Mouse (Mus musculus) embryonic fibroblast, embryonic 13.5 days (primary cell): ENCODE data around the gene Dlg5. TPM values are rescaled to one million over a fixed set of nuclear protein-coding genes. Genes with fewer than 3 reads are reported as not detected.
A peak's percentile ranks its signal among the peaks of the same experiment; 100 is the strongest.

Experiments used
- H3K27ac ChIP-seq: 2 replicates; pipeline ENCODE4 v1.5.1; 2012; ENCODE audit warnings: low read length, control low read depth, inconsistent platforms; ENCODE audit not compliant: insufficient read depth
- H3K4me1 ChIP-seq: 2 replicates; pipeline ENCODE4 v1.6.1; 2011; ENCODE audit warnings: low read length; ENCODE audit not compliant: control insufficient read depth, insufficient read depth
- H3K4me3 ChIP-seq: 2 replicates; pipeline ENCODE4 v1.5.1; 2011; ENCODE audit warnings: mild to moderate bottlenecking, control low read depth, low read length; ENCODE audit not compliant: insufficient read depth
- CTCF ChIP-seq: IDR thresholded peaks from 2 replicates; pipeline ENCODE4 v1.5.1; 2011; ENCODE audit warnings: mild to moderate bottlenecking, control low read depth, low read length, moderate library complexity, borderline replicate concordance; ENCODE audit not compliant: insufficient read depth
- POLR2A ChIP-seq: IDR thresholded peaks from 2 replicates; pipeline ENCODE4 v1.6.1; 2011; ENCODE audit warnings: low read depth, mild to moderate bottlenecking, control low read depth, low read length, moderate library complexity
- polyA plus RNA-seq: library from polyadenylated mRNA; stranded (reverse); fragments of >200 nt; gene quantifications from 2 replicates; pipeline ENCODE4 v1.2.4, GENCODE M21; 2011; ENCODE audit warnings: low read depth; ENCODE audit not compliant: missing spikeins, insufficient read length

Dlg5 gene
- 60.8 and 79.5 TPM in 2 replicates for polyA plus RNA-seq

GRCm38 (mm10) chr14:24245177-24246081 is at the start of gene Dlg5:
Dlg5 (minus strand) TSS chr14:24245920.
- H3K27ac ChIP-seq = peak within 1 kb of the TSS; percentile 38
- peak within 1 kb of the TSS; percentile 81 for H3K4me3 ChIP-seq
- TF ChIP-seq CTCF (no peak), POLR2A (peak; percentile 33; the same call in 1 of the 2 replicates)
- H3K4me1 ChIP-seq = no peaks in the 10 kb centered on the region; the same call in 1 of the 2 replicates

DNA sequence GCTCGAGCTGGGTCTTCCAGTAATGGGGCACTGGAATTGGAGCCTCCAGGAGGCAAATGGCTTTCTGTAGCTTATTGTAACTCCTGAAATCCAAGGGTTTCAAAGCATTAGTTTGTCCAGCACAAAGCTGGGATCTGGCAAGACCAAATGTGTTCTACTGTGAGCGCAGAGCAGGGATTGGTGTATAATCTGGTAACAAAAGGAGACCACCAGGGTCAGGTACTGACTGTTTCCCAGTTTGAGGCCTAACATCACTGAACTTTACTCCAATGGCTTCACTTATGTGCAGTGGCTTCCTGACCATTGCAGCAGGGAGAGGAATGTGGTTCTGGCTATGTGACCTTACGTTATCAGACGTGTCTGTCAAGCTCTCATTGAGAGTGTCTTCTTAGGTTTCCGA is 47.9 kb upstream of the Dlg5 start:
- Histone ChIP-seq H3K4me3 (no peak overlapping the region), H3K4me1 (no peaks in the 10 kb centered on the region), H3K27ac (no peak overlapping the region)
- TF ChIP-seq POLR2A (no peak), CTCF (no peak)

GRCm38 (mm10) chr14:24292914-24293313 is 47.2 kb upstream of the Dlg5 start, which contains the start of gene E330034G19Rik:
E330034G19Rik (plus strand) TSS chr14:24293214.
- no peak within 1 kb of the TSS for H3K27ac ChIP-seq
- TF ChIP-seq POLR2A (no peak), CTCF (no peak)
- H3K4me3 ChIP-seq = no peak within 1 kb of the TSS
- no peaks in the 10 kb centered on the region for H3K4me1 ChIP-seq

GRCm38 (mm10) chr14:24290726-24291125 is 45.0 kb upstream of the Dlg5 start:
- no peak overlapping the region for H3K4me3 ChIP-seq
- TF ChIP-seq CTCF (no peak), POLR2A (no peak)
- no peak overlapping the region for H3K27ac ChIP-seq
- no peaks in the 10 kb centered on the region for H3K4me1 ChIP-seq

- Histone ChIP-seq H3K4me1 (no peaks in the 10 kb centered on the region), H3K27ac (no peak overlapping the region), H3K4me3 (no peak overlapping the region)
- TF ChIP-seq CTCF (no peak), POLR2A (no peak)
Observed at GRCm38 (mm10) chr14:24286136-24286535, 40.4 kb upstream of the Dlg5 start.

DNA sequence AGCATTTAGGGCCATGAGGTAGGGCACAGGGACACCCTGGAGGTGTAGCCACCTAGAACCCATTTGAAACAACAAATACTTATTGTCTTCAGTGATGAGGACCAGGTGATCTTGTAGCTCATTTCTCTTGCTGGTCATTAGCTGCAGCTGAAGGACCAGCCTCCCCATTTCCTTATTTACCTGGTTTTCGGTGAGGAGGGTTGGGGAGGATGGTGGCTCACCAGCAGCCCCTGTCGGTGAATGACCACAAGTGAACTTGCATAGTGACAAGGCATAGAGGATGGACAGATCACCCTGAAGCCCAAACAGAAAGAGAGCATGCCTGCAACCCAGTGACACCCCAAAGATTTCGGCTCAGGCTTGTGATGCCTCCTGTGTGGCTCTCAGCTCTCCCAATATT is 36.6 kb upstream of the Dlg5 start:
- H3K4me1 ChIP-seq = no peaks in the 10 kb centered on the region
- no peak for TF ChIP-seq POLR2A
- no peak for TF ChIP-seq CTCF

GRCm38 (mm10) chr14:24281278-24281677 is 35.6 kb upstream of the Dlg5 start:
- no peak overlapping the region for H3K27ac ChIP-seq
- no peak for TF ChIP-seq CTCF
- no peak for TF ChIP-seq POLR2A
- H3K4me1 ChIP-seq = no peaks in the 10 kb centered on the region
- no peak overlapping the region for H3K4me3 ChIP-seq

More for the DNA sequence above, 36.6 kb upstream of the Dlg5 start:
- H3K27ac ChIP-seq = no peak overlapping the region
- no peak overlapping the region for H3K4me3 ChIP-seq

- no peak for TF ChIP-seq CTCF
- TF ChIP-seq POLR2A = no peak
- H3K4me1 ChIP-seq = no peaks in the 10 kb centered on the region
- no peak overlapping the region for H3K4me3 ChIP-seq
- no peak overlapping the region for H3K27ac ChIP-seq
Observed at GRCm38 (mm10) chr14:24275534-24275933, 29.8 kb upstream of the Dlg5 start.

DNA sequence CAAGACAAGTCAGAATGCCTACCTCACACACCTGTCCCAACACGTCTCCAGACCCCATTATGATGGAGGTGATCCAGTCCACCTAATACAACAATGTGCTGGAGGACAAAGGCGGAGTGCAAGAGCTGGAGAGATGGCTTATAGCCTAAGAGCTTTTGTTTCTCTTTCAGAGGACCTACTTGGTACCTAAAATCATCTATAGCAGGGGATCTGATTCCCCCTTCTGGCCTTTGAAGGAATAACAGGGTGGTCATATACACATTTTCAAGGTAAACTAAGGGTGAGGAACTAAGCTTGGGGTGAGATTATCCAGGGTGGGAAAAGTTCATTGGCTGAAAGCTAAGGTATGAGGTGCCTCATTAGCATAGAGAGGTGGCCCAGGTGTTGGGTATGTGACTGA is 27.9 kb upstream of the Dlg5 start:
- TF ChIP-seq CTCF (no peak), POLR2A (no peak)
- Histone ChIP-seq H3K4me3 (no peak overlapping the region), H3K4me1 (no peaks in the 10 kb centered on the region), H3K27ac (no peak overlapping the region)

GRCm38 (mm10) chr14:24269571-24269970 is 23.9 kb upstream of the Dlg5 start:
- no peak overlapping the region for H3K4me3 ChIP-seq
- no peak overlapping the region for H3K27ac ChIP-seq
- no peaks in the 10 kb centered on the region for H3K4me1 ChIP-seq
- no peak for TF ChIP-seq POLR2A
- TF ChIP-seq CTCF = no peak
